Mouse (Mus musculus) limb, embryonic 14.5 days (tissue): ENCODE data around the gene Zfp995. TPM values are rescaled to one million over a fixed set of nuclear protein-coding genes. Genes with fewer than 3 reads are reported as not detected.

Experiments used
- ATAC-seq: fragments of 200-750 bp; cut with Nextera tagmentation; 2 replicates; pipeline ENCODE4 v1.8.0; 2017; ENCODE audit warnings: low read depth, moderate number of reproducible peaks, moderate TSS enrichment; ENCODE audit not compliant: low FRiP score
- DNase-seq: peaks from one replicate; pipeline ENCODE4 v3.0.0-alpha.2; 2015; ENCODE audit warnings: low spot score
- H3K27ac ChIP-seq: fragments of 300-500 bp; sonication (generic); replicated peaks from 2 replicates; pipeline ENCODE4 v1.5.1; 2014; ENCODE audit warnings: low read depth, mild to moderate bottlenecking, low read length, moderate library complexity, mixed read lengths
- H3K27me3 ChIP-seq: fragments of 300-500 bp; sonication (generic); 2 replicates; pipeline ENCODE4 v1.6.1; 2014; ENCODE audit warnings: low read length, mixed read lengths; ENCODE audit not compliant: control insufficient read depth, insufficient read depth
- H3K36me3 ChIP-seq: fragments of 300-500 bp; sonication (generic); 2 replicates; pipeline ENCODE4 v1.6.1; 2014; ENCODE audit warnings: mild to moderate bottlenecking, low read length, moderate library complexity, mixed read lengths; ENCODE audit not compliant: control insufficient read depth, insufficient read depth
- H3K4me1 ChIP-seq: fragments of 300-500 bp; sonication (generic); 2 replicates; pipeline ENCODE4 v1.6.1; 2014; ENCODE audit warnings: antibody characterized with exemption, low read length, mixed read lengths; ENCODE audit not compliant: control insufficient read depth, insufficient read depth
- H3K4me2 ChIP-seq: fragments of 300-500 bp; sonication (generic); replicated peaks from 2 replicates; pipeline ENCODE4 v1.6.1; 2014; ENCODE audit warnings: low read depth, mild to moderate bottlenecking, low read length, moderate library complexity; ENCODE audit not compliant: severe bottlenecking
- H3K4me3 ChIP-seq: fragments of 300-500 bp; sonication (generic); replicated peaks from 2 replicates; pipeline ENCODE4 v1.5.1; 2014; ENCODE audit warnings: low read length
- H3K9ac ChIP-seq: fragments of 300-500 bp; sonication (generic); 2 replicates; pipeline ENCODE4 v1.6.1; 2014; ENCODE audit warnings: mild to moderate bottlenecking, low read depth, low read length, moderate library complexity; ENCODE audit not compliant: severe bottlenecking
- H3K9me3 ChIP-seq: fragments of 300-500 bp; sonication (generic); 2 replicates; pipeline ENCODE4 v1.6.1; 2016; ENCODE audit warnings: low read length; ENCODE audit not compliant: control insufficient read depth
- POLR2A ChIP-seq: fragments of 200-500 bp; IDR thresholded peaks from 2 replicates; pipeline ENCODE4 v1.8.0; 2012; ENCODE audit warnings: inconsistent platforms, mild to moderate bottlenecking, moderate library complexity, borderline replicate concordance; ENCODE audit not compliant: insufficient read depth, insufficient read length; ENCODE audit errors: extremely low read depth
- WGBS: fragments of 180-500 bp; shearing (Covaris S2); extraction: QIAGEN DNeasy Blood & Tissue Kit; methylation state at CpG from one replicate; pipeline ENCODE4 v1.1.7; 2014; 5-methylcytosine and 5-hydroxymethylcytosine counted together
- polyA plus RNA-seq, 2 experiments: library from polyadenylated mRNA; depleted of rRNA in 1 of 2; stranded (reverse) in 1 of 2; unstranded in 1 of 2; fragments of >200 nt; fragmentation: Nextera tagmentation in 1 of 2; extraction: Ambion mirVana in 1 of 2; gene quantifications; 2 replicates each; pipeline versions ENCODE4 v1.2.1 to v1.2.3; 2012 to 2014

The Zfp995 gene
- polyA plus RNA-seq, 2 experiments, result 4.1 to 9.0 TPM

GRCm38 (mm10) chr17:21838510-21838909 is 71.2 kb downstream of the Zfp995 start:
- H3K36me3 ChIP-seq, result peaks cover 2% of the 10 kb centered on the region; the same call in 1 of the 2 replicates
- no peaks in the 10 kb centered on the region for H3K27me3 ChIP-seq
- no peak overlapping the region for H3K4me3 ChIP-seq
- H3K9me3 ChIP-seq, result no peaks in the 10 kb centered on the region
- H3K27ac ChIP-seq, result no peak overlapping the region
- H3K4me2 ChIP-seq, result no peak overlapping the region
- H3K4me1 ChIP-seq, result no peaks in the 10 kb centered on the region
- no peak for DNase-seq
- no peak for TF ChIP-seq POLR2A
- 61% methylated on average over 2 of the region's 2 CpGs for WGBS
- H3K9ac ChIP-seq, result no peak overlapping the region
- no peak for ATAC-seq

Other genes with a start within 250 kb of the Zfp995 start
- 5.2 and 6.4 TPM in 2 replicates for gene Gm10226, start 218.1 kb downstream of the Zfp995 start, polyA plus RNA-seq (2012; rRNA removed)
- 8.0 and 10.5 TPM in 2 replicates for gene Gm10226, start 218.1 kb downstream of the Zfp995 start, polyA plus RNA-seq (2014; fragmentation: Nextera tagmentation; extraction: Ambion mirVana)
- gene Zfp760, start 202.2 kb downstream of the Zfp995 start, polyA plus RNA-seq (2012; rRNA removed), result 10.0 and 14.7 TPM in 2 replicates
- 14.6 and 15.3 TPM in 2 replicates for gene Zfp760, start 202.2 kb downstream of the Zfp995 start, polyA plus RNA-seq (2014; fragmentation: Nextera tagmentation; extraction: Ambion mirVana)
- 6.3 and 7.0 TPM in 2 replicates for gene Zfp229, start 179.1 kb downstream of the Zfp995 start, polyA plus RNA-seq (2012; rRNA removed)
- gene Zfp229, start 179.1 kb downstream of the Zfp995 start, polyA plus RNA-seq (2014; fragmentation: Nextera tagmentation; extraction: Ambion mirVana), result 7.2 and 7.4 TPM in 2 replicates
- gene Zfp820, start 64.2 kb downstream of the Zfp995 start, polyA plus RNA-seq (2012; rRNA removed), result 2.5 and 4.4 TPM in 2 replicates
- 9.5 and 10.4 TPM in 2 replicates for gene Zfp820, start 64.2 kb downstream of the Zfp995 start, polyA plus RNA-seq (2014; fragmentation: Nextera tagmentation; extraction: Ambion mirVana)
- gene Zfp942, start 52.5 kb upstream of the Zfp995 start, polyA plus RNA-seq (2012; rRNA removed), result 8.0 and 11.5 TPM in 2 replicates
- 20.9 and 21.6 TPM in 2 replicates for gene Zfp942, start 52.5 kb upstream of the Zfp995 start, polyA plus RNA-seq (2014; fragmentation: Nextera tagmentation; extraction: Ambion mirVana)
- 11.7 and 14.9 TPM in 2 replicates for gene Zfp943, start 52.6 kb upstream of the Zfp995 start, polyA plus RNA-seq (2012; rRNA removed)
- 20.4 and 22.2 TPM in 2 replicates for gene Zfp943, start 52.6 kb upstream of the Zfp995 start, polyA plus RNA-seq (2014; fragmentation: Nextera tagmentation; extraction: Ambion mirVana)